ENCODE assay signal across 26 mouse cellular contexts in the genomic region with DNA sequence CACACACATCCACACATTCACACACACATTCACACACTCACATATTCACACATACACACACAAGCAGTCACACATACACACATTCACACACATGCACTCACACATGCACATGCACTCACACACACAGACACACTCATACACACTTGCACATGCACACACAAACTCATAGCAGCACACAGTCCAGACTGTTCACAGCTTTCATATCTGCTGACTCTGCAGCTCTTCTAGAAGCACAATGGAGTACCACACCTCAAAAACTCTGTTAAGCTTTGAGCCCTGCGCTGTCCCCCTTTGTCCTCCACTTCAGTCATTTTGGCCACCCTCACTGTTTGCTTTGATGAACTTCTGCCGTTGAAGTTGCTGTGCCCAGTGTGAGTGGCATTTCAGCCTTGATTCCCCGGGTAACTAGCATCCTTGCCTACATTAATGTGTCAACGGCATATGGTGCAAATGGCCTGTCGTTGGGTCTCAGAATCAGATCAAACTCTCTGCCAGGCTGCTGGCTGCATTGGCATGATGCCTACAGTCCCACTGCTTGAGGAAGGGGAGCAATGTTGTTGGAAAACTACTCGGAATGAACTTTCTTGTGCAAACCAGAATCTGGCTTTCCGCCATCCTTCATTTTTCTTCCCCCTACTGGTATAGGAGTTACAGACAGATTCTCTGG. TPM values are rescaled to one million over a fixed set of nuclear protein-coding genes. Genes with fewer than 3 reads are reported as not detected.
A peak's percentile ranks its signal among the peaks of the same experiment; 100 is the strongest.
DNase-seq lines count a peak whose midpoint lies in the region; ATAC-seq and TF ChIP-seq lines count a peak whose summit lies in the region.
"Had no signal": no experiment of that assay in that cellular context is flagged by ENCODE, and none has a peak within 500 bp of the region (broad histone marks: within the 10 kb centered on the region; RNA-seq: fewer than 3 reads in every experiment).

No protein-coding gene starts in this region.

- H3K9ac ChIP-seq in hindbrain, embryonic 13.5 days: no peak overlapping the region
- H3K9ac ChIP-seq in hindbrain, embryonic 11.5 days (ENCODE audit: low read depth, low read length): no peak overlapping the region
- H3K9ac ChIP-seq in ES-E14 (ENCODE audit: insufficient read depth, low read depth, low read length, poor library complexity, severe bottlenecking): no peak overlapping the region
- no peak overlapping the region for H3K9ac ChIP-seq in forebrain, postnatal 0 days
- H3K9ac ChIP-seq: heart, embryonic 13.5 days; limb, embryonic 12.5 days; liver, postnatal 0 days; midbrain, embryonic 13.5 days had no signal

- no peaks in the 10 kb centered on the region for H3K9me3 ChIP-seq in hindbrain, embryonic 13.5 days
- no peaks in the 10 kb centered on the region for H3K9me3 ChIP-seq in hindbrain, embryonic 11.5 days (ENCODE audit: control insufficient read depth, low read length)
- H3K9me3 ChIP-seq in ES-E14 (ENCODE audit: control insufficient read depth, insufficient read depth, low read depth, low read length): no peaks in the 10 kb centered on the region
- H3K9me3 ChIP-seq in forebrain, postnatal 0 days (ENCODE audit: low read length): no peaks in the 10 kb centered on the region
- H3K9me3 ChIP-seq: heart, embryonic 13.5 days; limb, embryonic 12.5 days; midbrain, embryonic 13.5 days had no signal

- in situ Hi-C loops in ES-E14 (cut with MboI; ENCODE audit: low sequenced_read_pairs in 2 of 2, unreplicated experiment in 2 of 2): no loop called here

- no peaks in the 10 kb centered on the region for H3K27me3 ChIP-seq in cerebellum, adult 2 months (ENCODE audit: control insufficient read depth, insufficient read depth, low read length)
- peaks cover 20% of the 10 kb centered on the region; the same call in 1 of the 2 replicates for H3K27me3 ChIP-seq in hindbrain, embryonic 13.5 days
- H3K27me3 ChIP-seq in hindbrain, embryonic 11.5 days (ENCODE audit: control insufficient read depth, insufficient read depth, low read length): no peaks in the 10 kb centered on the region
- H3K27me3 ChIP-seq in forebrain, postnatal 0 days (ENCODE audit: insufficient read depth, low read length): no peaks in the 10 kb centered on the region

- TF ChIP-seq CTCF in cerebellum, adult 2 months (IDR thresholded peaks at IDR 0.05; ENCODE audit: borderline replicate concordance, insufficient read depth, low read depth, low read length): no peak
- TF ChIP-seq CTCF in forebrain, postnatal 0 days (IDR thresholded peaks at IDR 0.05; ENCODE audit: low read depth): 0 out of 2 replicates have a peak, but pooled peaks have one; percentile 6

- no peaks in the 10 kb centered on the region for H3K36me3 ChIP-seq in hindbrain, embryonic 13.5 days
- no peaks in the 10 kb centered on the region for H3K36me3 ChIP-seq in hindbrain, embryonic 11.5 days (ENCODE audit: control insufficient read depth, insufficient read depth, low read length)
- no peaks in the 10 kb centered on the region for H3K36me3 ChIP-seq in ES-E14 (ENCODE audit: control insufficient read depth, insufficient read depth, low read length, poor library complexity, severe bottlenecking)
- no peaks in the 10 kb centered on the region for H3K36me3 ChIP-seq in forebrain, postnatal 0 days (ENCODE audit: insufficient read depth)
- H3K36me3 ChIP-seq: heart, embryonic 13.5 days; limb, embryonic 12.5 days; midbrain, embryonic 13.5 days had no signal

- no peak overlapping the region for H3K27ac ChIP-seq in cerebellum, adult 2 months (ENCODE audit: insufficient read depth, low read length)
- no peak overlapping the region for H3K27ac ChIP-seq in hindbrain, embryonic 13.5 days
- no peak overlapping the region for H3K27ac ChIP-seq in hindbrain, embryonic 11.5 days (ENCODE audit: low read depth, low read length)
- H3K27ac ChIP-seq in ES-E14 (ENCODE audit: insufficient read depth, low read depth, low read length, poor library complexity, severe bottlenecking): no peak overlapping the region
- no peak overlapping the region for H3K27ac ChIP-seq in forebrain, postnatal 0 days (ENCODE audit: low read depth, low read length)
- H3K27ac ChIP-seq: heart, adult 2 months; heart, embryonic 13.5 days; layer of hippocampus, adult 2 months; limb, embryonic 12.5 days; midbrain, embryonic 13.5 days; stomach, postnatal 0 days had no signal

- no peak overlapping the region for H3K4me3 ChIP-seq in cerebellum, adult 2 months (replicated peaks; ENCODE audit: insufficient read depth, low read depth, low read length)
- no peak overlapping the region for H3K4me3 ChIP-seq in hindbrain, embryonic 13.5 days
- H3K4me3 ChIP-seq in hindbrain, embryonic 11.5 days (ENCODE audit: low read depth, low read length): no peak overlapping the region
- H3K4me3 ChIP-seq in ES-E14 (ENCODE audit: insufficient read depth in 1 of 2, low read depth in 1 of 2, low read length in 2 of 2, poor library complexity in 1 of 2, severe bottlenecking in 1 of 2): no peak overlapping the region
- H3K4me3 ChIP-seq in forebrain, postnatal 0 days (ENCODE audit: low read depth, low read length): no peak overlapping the region
- H3K4me3 ChIP-seq: heart, adult 2 months; heart, embryonic 13.5 days; layer of hippocampus, adult 2 months; limb, embryonic 12.5 days; midbrain, embryonic 13.5 days had no signal

- WGBS in cerebellum, adult 2 months: 22% methylated on average over 7 of the region's 7 CpGs
- WGBS in hindbrain, embryonic 13.5 days: 65% methylated on average over 7 of the region's 7 CpGs
- WGBS in hindbrain, embryonic 11.5 days: 86% methylated on average over 7 of the region's 7 CpGs
- WGBS in forebrain, postnatal 0 days: 38% methylated on average over 7 of the region's 7 CpGs

- no peak for TF ChIP-seq POLR2A in cerebellum, adult 2 months (IDR thresholded peaks at IDR 0.05; ENCODE audit: borderline replicate concordance, insufficient read depth, low read length)

- peak; percentile 31 to 41 for DNase-seq in cerebellum, postnatal 14 days
- DNase-seq in cerebellum, adult 2 months: no peak
- DNase-seq in hindbrain, embryonic 11.5 days (ENCODE audit: low spot score): no peak
- DNase-seq in ES-E14 (ENCODE audit: low read depth, low spot score): no peak
- peak; percentile 61 for DNase-seq in forebrain, postnatal 0 days
- DNase-seq in lung, postnatal 4 days: no peak
- DNase-seq: adrenal gland, postnatal 25 days; cerebellum, adult 11 months; cerebellum, postnatal 36 days; gastrocnemius, postnatal 14 days; heart, adult 2 months; heart, postnatal 14 days; kidney, adult 2 months; kidney, postnatal 10 days; liver, postnatal 0 days; thymus, adult 2 months; thymus, postnatal 4 days had no signal

- ATAC-seq in hindbrain, embryonic 13.5 days (ENCODE audit: low FRiP score): 0 out of 2 replicates have a peak, but pooled peaks have one; percentile 36
- no peak for ATAC-seq in hindbrain, embryonic 11.5 days (ENCODE audit: low FRiP score)
- ATAC-seq in forebrain, postnatal 0 days: peak; percentile 73
- ATAC-seq: liver, postnatal 0 days; lung, postnatal 0 days; midbrain, embryonic 13.5 days had no signal

- H3K4me1 ChIP-seq in cerebellum, adult 2 months (ENCODE audit: control insufficient read depth, insufficient read depth, low read length): no peaks in the 10 kb centered on the region
- peaks cover 8% of the 10 kb centered on the region; the same call in 1 of the 2 replicates for H3K4me1 ChIP-seq in hindbrain, embryonic 13.5 days (replicated peaks)
- H3K4me1 ChIP-seq in hindbrain, embryonic 11.5 days (replicated peaks; ENCODE audit: control insufficient read depth, insufficient read depth, low read length): no peaks in the 10 kb centered on the region
- H3K4me1 ChIP-seq in ES-E14 (ENCODE audit: control insufficient read depth in 2 of 2, insufficient read depth in 2 of 2, low read length in 2 of 2, poor library complexity in 1 of 2): no peaks in the 10 kb centered on the region
- no peaks in the 10 kb centered on the region for H3K4me1 ChIP-seq in forebrain, postnatal 0 days (ENCODE audit: insufficient read depth)
- H3K4me1 ChIP-seq: heart, embryonic 13.5 days; limb, embryonic 12.5 days; midbrain, embryonic 13.5 days had no signal

- no peak overlapping the region for H3K4me2 ChIP-seq in hindbrain, embryonic 13.5 days
- no peak overlapping the region for H3K4me2 ChIP-seq in hindbrain, embryonic 11.5 days (replicated peaks; ENCODE audit: low read depth, low read length)
- H3K4me2 ChIP-seq in forebrain, postnatal 0 days (ENCODE audit: low read depth): no peak overlapping the region
- H3K4me2 ChIP-seq: heart, embryonic 13.5 days; limb, embryonic 12.5 days; liver, embryonic 11.5 days; midbrain, embryonic 13.5 days had no signal

TF ChIP-seq in ES-E14, 5 proteins besides CTCF, POLR2A, EP300 and RAD21:
- no peak for TF ChIP-seq ZC3H11A (IDR thresholded peaks at IDR 0.05; ENCODE audit: borderline replicate concordance, low read depth, low read length)
- TF ChIP-seq HCFC1 (IDR thresholded peaks at IDR 0.05; ENCODE audit: borderline replicate concordance, insufficient read depth, low read length): no peak
- TF ChIP-seq MAFK (IDR thresholded peaks at IDR 0.05; ENCODE audit: insufficient read depth, low read depth, low read length): peak; percentile 38; the same call in 1 of the 2 replicates
- TF ChIP-seq CHD2 (IDR thresholded peaks at IDR 0.05; ENCODE audit: low read depth, low read length): no peak

RNA-seq across cellular contexts. Expression of a gene that starts 54.6 kb away (rescaled TPM):
- polyA plus RNA-seq in cerebellum, adult 2 months (2012; rRNA removed): 33.4 and 38.4 TPM in 2 replicates
- polyA plus RNA-seq in hindbrain, embryonic 13.5 days (2015; fragmentation: Nextera tagmentation; extraction: Ambion mirVana): 1.6 and 1.9 TPM in 2 replicates
- polyA plus RNA-seq in hindbrain, embryonic 11.5 days (2014; fragmentation: Nextera tagmentation; extraction: Ambion mirVana): 2.0 and 3.3 TPM in 2 replicates
- not detected in 2 replicates for total RNA-seq in ES-E14 (2012; rRNA removed)
- 4.5 and 9.4 TPM in 2 replicates for total RNA-seq in forebrain, postnatal 0 days (2014; rRNA removed)
- 1.3 and 1.5 TPM in 2 replicates for polyA plus RNA-seq in forebrain, postnatal 0 days (2015; fragmentation: Nextera tagmentation; extraction: Ambion mirVana)
- total RNA-seq: adrenal gland, postnatal 25 days; gastrocnemius, postnatal 14 days; heart, adult 2 months; heart, postnatal 14 days; layer of hippocampus, adult 2 months had no signal
- polyA plus RNA-seq: heart, adult 2 months; heart, embryonic 13.5 days; intestine, embryonic 14.5 days; kidney, adult 2 months; limb, embryonic 12.5 days; liver, embryonic 11.5 days; liver, postnatal 0 days; lung, postnatal 0 days; stomach, postnatal 0 days; thymus, adult 2 months had no signal

Comparison
In these comparisons a context has a peak if more than half of its experiments do, and no peak if none do; other contexts are left out.
1. DNase-seq: peak in cerebellum, postnatal 14 days (2 of 2) and forebrain, postnatal 0 days (single experiment); none in cerebellum, adult 2 months (0 of 2), hindbrain, embryonic 11.5 days (single experiment), ES-E14 (single experiment) and lung, postnatal 4 days (0 of 2).